Mouse (Mus musculus) CH12.LX (cell line): ENCODE data around the gene Cyp2t4.

Experiments
- CHD1 ChIP-seq: IDR thresholded peaks from 2 replicates; pipeline ENCODE4 v1.6.1; 2012; ENCODE audit warnings: low read depth, low read length, improper control_type of control experiment, inconsistent platforms
- CTCF ChIP-seq, 2 experiments: IDR thresholded peaks in 1 of 2; conservative IDR thresholded peaks in 1 of 2; 2 replicates each; pipeline ENCODE4 v1.5.1; 2011 to 2012; ENCODE audit warnings: low read depth in 2 of 2, low read length in 2 of 2, improper control_type of control experiment in 1 of 2, inconsistent platforms in 1 of 2, mild to moderate bottlenecking in 1 of 2, moderate library complexity in 1 of 2
- ELF1 ChIP-seq: IDR thresholded peaks from 2 replicates; pipeline ENCODE4 v1.6.1; 2014; ENCODE audit warnings: low read depth, mild to moderate bottlenecking, inconsistent platforms, low read length, improper control_type of control experiment
- MAFK ChIP-seq: IDR thresholded peaks from 2 replicates; pipeline ENCODE4 v1.6.1; 2011; ENCODE audit warnings: low read length, improper control_type of control experiment; ENCODE audit not compliant: insufficient replicate concordance
- MAX ChIP-seq: IDR thresholded peaks from 2 replicates; pipeline ENCODE4 v1.6.1; 2011; ENCODE audit warnings: low read length, improper control_type of control experiment
- MEF2A ChIP-seq: IDR thresholded peaks from 2 replicates; pipeline ENCODE4 v1.6.1; 2014; ENCODE audit warnings: low read depth, mild to moderate bottlenecking, inconsistent platforms, low read length, improper control_type of control experiment, borderline replicate concordance
- NRF1 ChIP-seq: IDR thresholded peaks from 2 replicates; pipeline ENCODE4 v1.6.1; 2014; ENCODE audit warnings: low read depth, mild to moderate bottlenecking, inconsistent platforms, low read length, improper control_type of control experiment, moderate library complexity
- POLR2A ChIP-seq: IDR thresholded peaks from 2 replicates; pipeline ENCODE4 v1.6.1; 2011; ENCODE audit warnings: low read depth, mild to moderate bottlenecking, improper control_type of control experiment, low read length
- TCF12 ChIP-seq: IDR thresholded peaks from 2 replicates; pipeline ENCODE4 v1.6.1; 2014; ENCODE audit warnings: low read depth, mild to moderate bottlenecking, inconsistent platforms, low read length, improper control_type of control experiment
- USF1 ChIP-seq: IDR thresholded peaks from 2 replicates; pipeline ENCODE4 v1.6.1; 2014; ENCODE audit warnings: low read depth, mild to moderate bottlenecking, inconsistent platforms, low read length, improper control_type of control experiment
- ZKSCAN1 ChIP-seq: IDR thresholded peaks from 2 replicates; pipeline ENCODE4 v1.6.1; 2012; ENCODE audit warnings: low read depth, inconsistent platforms, low read length, improper control_type of control experiment, borderline replicate concordance
- ZNF384 ChIP-seq: IDR thresholded peaks from 2 replicates; pipeline ENCODE4 v1.6.1; 2012; ENCODE audit warnings: low read depth, low read length, improper control_type of control experiment, inconsistent platforms

DNA sequence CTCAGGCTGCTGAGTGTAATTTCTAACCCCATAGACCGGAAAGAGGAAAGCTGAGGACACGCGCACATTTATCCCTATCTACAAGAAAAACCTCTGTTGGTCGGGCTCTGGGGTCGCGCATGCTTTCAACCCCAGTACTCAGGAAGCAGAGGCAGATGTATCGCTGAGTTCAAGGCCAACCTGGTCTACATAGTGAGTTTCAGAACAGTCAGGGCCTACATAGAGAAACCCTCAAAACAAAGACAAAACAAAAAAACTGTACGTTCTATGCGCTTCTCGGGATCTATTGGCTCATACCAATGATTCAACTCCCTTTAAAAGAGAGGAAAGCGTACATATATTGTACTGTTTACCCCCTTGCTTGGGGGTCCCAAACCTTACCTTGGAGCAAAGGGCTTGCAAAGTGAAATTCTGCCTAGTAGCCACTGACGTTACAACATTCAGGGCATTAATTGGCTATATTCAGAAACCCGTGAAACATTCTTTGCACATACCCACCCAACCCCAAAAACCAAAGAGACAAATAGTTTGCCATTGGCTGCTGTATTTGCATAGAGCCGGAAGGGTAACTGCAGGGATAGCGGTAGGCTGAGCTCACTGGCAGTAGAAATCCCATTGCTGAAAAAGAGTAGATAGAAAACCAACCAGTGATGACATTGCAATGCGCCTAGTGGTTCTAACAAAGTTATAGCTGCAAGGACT is 25.9 kb downstream of the Cyp2t4 start:
- TF ChIP-seq NRF1 (no peak), CHD1 (no peak), CTCF (conservative IDR thresholded peaks at IDR 0.05 in 1 of 2, IDR thresholded peaks at IDR 0.05 in 1 of 2; ENCODE audit: low read depth in 2 of 2, low read length in 2 of 2) (no peak), POLR2A (peak; percentile 39; the same call in 1 of the 2 replicates), ELF1 (0 out of 2 replicates have a peak, but pooled peaks have one; percentile 40), MAX (no peak), MAFK (no peak), USF1 (no peak), MEF2A (peak; percentile 20; the same call in 1 of the 2 replicates), ZNF384 (no peak), ZKSCAN1 (no peak), TCF12 (0 out of 2 replicates have a peak, but pooled peaks have one; percentile 21)
